Mouse (Mus musculus): ENCODE data around the gene Ier5.

GRCm38 (mm10) chr1:155062963-155063362, 36.5 kb downstream of the Ier5 start:
- no peak for TF ChIP-seq CTCF (IDR thresholded peaks at IDR 0.05; ENCODE audit: low read depth, low read length)
- no peak for TF ChIP-seq GATA1 (IDR thresholded peaks at IDR 0.05; ENCODE audit: borderline replicate concordance, low read length)
